Mouse (Mus musculus) G1E-ER4 (cell line): ENCODE data around the gene Drd5. TPM values are rescaled to one million over a fixed set of nuclear protein-coding genes. Genes with fewer than 3 reads are reported as not detected.

ENCODE experiments used
- GATA1 ChIP-seq: IDR thresholded peaks from one replicate; pipeline ENCODE4 v1.8.0; 2012; ENCODE audit warnings: low read length, inconsistent platforms
- polyA plus RNA-seq: library from polyadenylated mRNA; stranded (reverse); fragments of >175 nt; gene quantifications from 2 replicates; pipeline ENCODE4 v1.2.3, GENCODE M21; 2012

The Drd5 gene
- polyA plus RNA-seq, 1 experiment = not detected

DNA sequence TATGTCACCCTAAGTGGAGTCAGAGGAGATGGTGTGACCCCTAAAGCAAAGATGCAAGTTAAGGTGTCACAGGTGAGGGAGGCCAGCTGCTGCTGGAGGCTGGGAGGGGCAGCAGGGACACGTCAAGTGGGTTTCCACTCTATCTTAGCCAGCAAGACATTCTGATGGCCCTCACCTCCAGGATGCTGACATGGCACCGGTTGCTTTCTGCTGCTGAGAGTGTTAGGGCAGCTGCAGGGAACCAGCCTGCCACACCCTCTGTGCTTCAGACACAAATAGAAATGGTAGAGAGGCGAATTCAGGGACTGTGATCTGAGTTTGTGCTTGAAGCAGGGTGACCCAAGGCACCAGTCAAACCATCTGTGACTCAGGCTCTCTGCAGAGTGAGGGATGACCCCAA lies 9.4 kb upstream of the Drd5 start:
- no peak for TF ChIP-seq GATA1

GRCm38 (mm10) chr5:38333381-38333780 lies 14.2 kb downstream of the Drd5 start:
- no peak for TF ChIP-seq GATA1

DNA sequence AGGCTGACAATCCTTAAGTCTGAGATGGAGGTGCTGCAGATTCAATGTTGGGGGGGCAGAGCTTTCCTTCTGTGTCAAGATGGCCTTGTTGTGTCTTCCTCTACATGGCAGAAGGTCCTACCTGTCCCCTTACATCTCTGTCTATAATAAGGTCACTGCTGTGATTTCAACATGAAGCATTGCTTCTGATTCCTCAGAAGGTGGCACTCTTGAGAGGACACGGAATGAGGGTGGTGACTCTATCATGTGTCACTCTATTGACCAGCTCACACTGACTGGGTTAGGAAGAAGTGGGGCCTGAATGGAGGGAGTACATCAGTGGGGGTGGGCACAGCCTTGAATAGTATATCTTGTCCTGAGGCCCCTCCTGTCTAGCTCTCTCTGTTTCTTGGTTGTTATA lies 15.4 kb downstream of the Drd5 start:
- no peak for TF ChIP-seq GATA1

- no peak for TF ChIP-seq GATA1
Observed at GRCm38 (mm10) chr5:38343101-38343500, 23.9 kb downstream of the Drd5 start.

GRCm38 (mm10) chr5:38346646-38347432 lies 27.7 kb downstream of the Drd5 start:
- no peak for TF ChIP-seq GATA1

- no peak for TF ChIP-seq GATA1
Observed at GRCm38 (mm10) chr5:38350351-38350929, 31.3 kb downstream of the Drd5 start.

DNA sequence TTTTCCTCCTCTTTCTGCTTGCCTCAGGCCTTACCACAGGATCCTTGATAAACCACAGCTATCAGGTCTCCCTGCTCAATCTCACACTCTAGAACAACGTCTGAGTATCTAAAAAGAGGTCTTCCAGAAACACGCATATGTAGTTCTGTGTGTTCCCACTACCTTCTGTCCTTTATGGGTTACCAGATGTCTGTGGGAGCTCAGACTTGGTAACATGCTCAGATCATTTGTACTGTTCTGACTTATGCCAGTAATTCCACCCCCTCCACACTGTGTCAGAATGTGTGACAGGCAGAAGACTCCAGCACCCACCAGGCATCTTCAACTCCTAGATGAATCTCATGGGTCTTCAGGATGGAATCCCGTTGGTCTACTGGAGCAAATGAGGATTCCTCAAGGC lies 37.8 kb downstream of the Drd5 start:
- TF ChIP-seq GATA1 = no peak

- TF ChIP-seq GATA1 = no peak
Observed at GRCm38 (mm10) chr5:38359716-38360115, 40.5 kb downstream of the Drd5 start.

DNA sequence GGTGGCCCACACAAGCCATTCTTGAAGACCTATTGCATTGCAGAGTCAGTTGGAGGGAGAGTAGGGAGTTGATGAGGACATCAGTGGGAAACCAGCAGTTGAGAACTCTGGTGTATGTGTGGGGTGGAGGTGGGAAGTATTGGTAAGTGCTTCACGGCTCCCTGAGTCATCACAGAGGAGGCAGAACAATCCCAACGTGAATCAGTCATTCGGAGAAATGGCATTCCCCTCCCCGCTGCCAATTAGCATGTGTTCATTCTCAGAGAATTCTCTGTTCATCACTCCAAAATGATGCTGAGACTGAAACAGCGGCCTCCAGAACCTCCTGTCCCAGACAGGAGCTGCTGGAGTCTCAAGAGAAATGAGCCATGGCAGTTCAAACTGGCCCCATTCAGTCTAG lies 45.2 kb downstream of the Drd5 start:
- TF ChIP-seq GATA1 = no peak

- TF ChIP-seq GATA1 = no peak
Observed at GRCm38 (mm10) chr5:38365521-38365920, 46.4 kb downstream of the Drd5 start.

DNA sequence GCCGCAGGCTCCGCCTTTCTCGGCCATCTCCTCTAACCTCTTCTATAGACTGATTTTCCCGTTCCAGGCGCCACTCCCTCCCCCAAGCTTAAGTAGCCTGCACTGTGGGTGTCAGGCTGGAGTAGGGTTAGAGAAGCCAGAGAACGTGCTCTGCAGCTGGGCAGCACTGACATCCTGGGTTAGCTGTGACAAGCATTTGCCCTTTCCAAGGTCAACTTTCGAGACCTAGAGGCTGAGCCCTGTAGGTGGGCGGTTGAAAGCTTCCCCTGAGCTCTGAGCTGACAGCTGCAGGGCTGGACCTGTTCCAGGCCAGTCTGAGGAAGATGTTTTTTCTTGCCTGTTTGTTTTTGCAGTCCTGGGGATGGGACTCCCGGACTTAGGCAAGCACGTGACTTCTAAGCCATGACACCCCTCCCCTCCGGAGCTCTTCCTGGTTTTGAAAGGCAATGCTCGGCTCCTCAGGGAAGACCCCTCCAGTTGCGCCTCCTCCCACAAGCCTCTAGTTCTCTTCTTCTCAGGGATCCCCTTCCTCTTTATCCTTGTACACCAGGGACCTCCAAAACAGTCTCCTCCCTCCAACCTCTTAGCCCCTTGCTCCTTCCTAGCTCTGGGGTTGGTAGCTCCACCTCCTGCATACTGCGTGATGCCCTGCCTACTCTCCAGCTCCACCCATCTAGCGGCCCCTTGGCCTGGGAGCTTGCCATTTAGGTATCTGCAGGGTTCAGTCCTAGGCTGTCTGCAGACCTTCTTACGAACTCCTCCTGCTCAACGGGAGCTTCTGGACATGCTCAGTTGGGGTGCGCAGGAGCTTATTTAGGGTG lies 47.7 kb downstream of the Drd5 start:
- no peak for TF ChIP-seq GATA1

DNA sequence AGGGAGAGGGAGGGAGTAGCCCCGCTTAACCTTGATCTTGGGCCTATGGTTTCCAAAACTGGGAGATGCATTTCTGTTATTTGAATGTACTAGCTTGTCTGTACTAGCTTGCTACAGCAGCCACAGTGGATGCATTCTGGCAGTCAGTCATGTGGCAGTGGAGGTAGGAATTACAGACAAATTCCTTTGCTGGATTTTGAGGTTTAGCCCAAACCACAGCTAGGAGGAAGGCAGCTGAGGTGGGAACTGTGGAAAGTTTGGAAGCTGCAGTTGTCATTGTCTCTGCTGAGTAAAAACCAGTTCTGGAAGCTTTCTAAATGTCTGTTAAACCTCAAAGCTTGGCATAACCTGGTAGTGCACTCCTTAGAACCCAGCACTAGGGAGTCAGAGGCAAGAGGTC lies 52.1 kb downstream of the Drd5 start:
- no peak for TF ChIP-seq GATA1

Other genes starting within 250 kb of the Drd5 start
- not detected in 2 replicates for gene Nsg1, start 159.5 kb upstream of the Drd5 start, polyA plus RNA-seq
- 6.0 and 7.6 TPM in 2 replicates for gene Zbtb49, start 98.9 kb upstream of the Drd5 start, polyA plus RNA-seq
- 167 and 232 TPM in 2 replicates for gene Lyar, start 98.9 kb upstream of the Drd5 start, polyA plus RNA-seq
- 34.0 and 39.3 TPM in 2 replicates for gene Tmem128, start 59.2 kb upstream of the Drd5 start, polyA plus RNA-seq
- not detected in 2 replicates for gene Otop1, start 43.4 kb upstream of the Drd5 start, polyA plus RNA-seq
- 0.13 and 0.48 TPM in 2 replicates for gene Slc2a9, start 183.8 kb downstream of the Drd5 start, polyA plus RNA-seq
- 95.4 and 101 TPM in 2 replicates for gene Wdr1, start 243.9 kb downstream of the Drd5 start, polyA plus RNA-seq